Mouse (Mus musculus): ENCODE results near the gene Vmn2r10. TPM values are rescaled to one million over a fixed set of nuclear protein-coding genes. Genes with fewer than 3 reads are reported as not detected.
"Not testable (repeated sequence)": the region's sequence is repeated elsewhere in the genome, so short reads cannot be mapped to it uniquely, and the experiment has no call there.

Vmn2r10 gene
- total RNA-seq (2021) = not detected

- intact Hi-C loops (cut with DNase I); DNase-seq: not testable (repeated sequence)
Measured at GRCm38 (mm10) chr5:109006427-109006826, at the start of gene Vmn2r10. Gene Vmn2r10 (minus strand): TSS chr5:109006527.

- no peak for DNase-seq
- intact Hi-C loops (cut with DNase I) = no loop called here
Measured at GRCm38 (mm10) chr5:109055286-109055685, 49.0 kb upstream of the Vmn2r10 start.

GRCm38 (mm10) chr5:109032591-109032990, 26.3 kb upstream of the Vmn2r10 start:
- DNase-seq = no peak
- intact Hi-C loops (cut with DNase I) = no loop called here

- no peak for DNase-seq
- intact Hi-C loops (cut with DNase I) = no loop called here
Measured at GRCm38 (mm10) chr5:108988924-108989323, 17.4 kb downstream of the Vmn2r10 start.

Other genes with a start within 250 kb of the Vmn2r10 start
- gene Rnf212, start 231.5 kb downstream of the Vmn2r10 start, total RNA-seq (2021) = not detected
- not detected for gene Tmed11, start 211.2 kb downstream of the Vmn2r10 start, total RNA-seq (2021)
- gene Vmn2r8, start 197.7 kb downstream of the Vmn2r10 start, total RNA-seq (2021) = not detected
- not detected for gene Vmn2r9, start 153.9 kb downstream of the Vmn2r10 start, total RNA-seq (2021)
- not detected for gene Vmn2r11, start 53.0 kb upstream of the Vmn2r10 start, total RNA-seq (2021)
- not detected for gene Vmn2r12, start 91.4 kb upstream of the Vmn2r10 start, total RNA-seq (2021)
- not detected for gene Vmn2r13, start 185.7 kb upstream of the Vmn2r10 start, total RNA-seq (2021)
- gene Vmn2r14, start 218.2 kb upstream of the Vmn2r10 start, total RNA-seq (2021) = not detected

Measured in left cerebral cortex, postnatal 4 days (tissue).